Mouse (Mus musculus): ENCODE data around the gene Ly6g6f. TPM values are rescaled to one million over a fixed set of nuclear protein-coding genes. Genes with fewer than 3 reads are reported as not detected.

Gene Ly6g6f
- polyA plus RNA-seq (2014; fragmentation: Nextera tagmentation; extraction: Ambion mirVana): 0.49 and 0.96 TPM in 2 replicates

GRCm38 (mm10) chr17:35085208-35085865 lies at the start of gene Ly6g6f:
Gene Ly6g6f (minus strand): TSS chr17:35085610.
- no peaks in the 10 kb centered on the region for H3K27me3 ChIP-seq (ENCODE audit: insufficient read depth, low read length)
- no peak for TF ChIP-seq CTCF (IDR thresholded peaks at IDR 0.05; ENCODE audit: low read depth)
- H3K9me3 ChIP-seq (ENCODE audit: low read depth, low read length): no peaks in the 10 kb centered on the region
- ATAC-seq (ENCODE audit: insufficient read depth) (no peak), DNase-seq (no peak)
- no peak within 1 kb of the TSS for H3K9ac ChIP-seq
- H3K4me2 ChIP-seq: no peak within 1 kb of the TSS
- no peak within 1 kb of the TSS for H3K4me3 ChIP-seq (ENCODE audit: low read depth, low read length)
- no peaks in the 10 kb centered on the region for H3K36me3 ChIP-seq (ENCODE audit: insufficient read depth)
- H3K27ac ChIP-seq (ENCODE audit: low read depth): no peak within 1 kb of the TSS
- peaks cover 5% of the 10 kb centered on the region for H3K4me1 ChIP-seq (ENCODE audit: insufficient read depth)
- 58% methylated on average over 7 of the region's 7 CpGs for WGBS

GRCm38 (mm10) chr17:35134801-35135590 lies 49.6 kb upstream of the Ly6g6f start, which contains the start of gene Bag6:
Gene Bag6 (plus strand): TSS chr17:35135178.
- H3K4me3 ChIP-seq (ENCODE audit: low read depth, low read length): peak within 1 kb of the TSS; percentile 77
- DNase-seq (peak; percentile 97), ATAC-seq (ENCODE audit: insufficient read depth) (peak; percentile 94)
- WGBS: under 1% methylated on average over 66 of the region's 66 CpGs
- H3K27me3 ChIP-seq (ENCODE audit: insufficient read depth, low read length): no peaks in the 10 kb centered on the region
- peaks cover 8% of the 10 kb centered on the region for H3K4me1 ChIP-seq (ENCODE audit: insufficient read depth)
- peak within 1 kb of the TSS; percentile 86 for H3K9ac ChIP-seq
- H3K36me3 ChIP-seq (ENCODE audit: insufficient read depth): peaks cover 27% of the 10 kb centered on the region
- H3K9me3 ChIP-seq (ENCODE audit: low read depth, low read length): no peaks in the 10 kb centered on the region
- 0 out of 2 replicates have a peak, but pooled peaks have one; percentile 18 for TF ChIP-seq CTCF (IDR thresholded peaks at IDR 0.05; ENCODE audit: low read depth)
- peak within 1 kb of the TSS; percentile 95 for H3K27ac ChIP-seq (ENCODE audit: low read depth)
- H3K4me2 ChIP-seq: peak within 1 kb of the TSS; percentile 85

- ATAC-seq (ENCODE audit: insufficient read depth): no peak
- TF ChIP-seq CTCF (IDR thresholded peaks at IDR 0.05; ENCODE audit: low read depth): no peak
- peaks cover 22% of the 10 kb centered on the region for H3K36me3 ChIP-seq (ENCODE audit: insufficient read depth)
- WGBS: 91% methylated on average over 7 of the region's 7 CpGs
- peaks cover 8% of the 10 kb centered on the region for H3K4me1 ChIP-seq (ENCODE audit: insufficient read depth)
- no peak overlapping the region for H3K4me2 ChIP-seq
- no peak overlapping the region for H3K4me3 ChIP-seq (ENCODE audit: low read depth, low read length)
- H3K9me3 ChIP-seq (ENCODE audit: low read depth, low read length): no peaks in the 10 kb centered on the region
- DNase-seq: no peak
- no peaks in the 10 kb centered on the region for H3K27me3 ChIP-seq (ENCODE audit: insufficient read depth, low read length)
- no peak overlapping the region for H3K9ac ChIP-seq
- H3K27ac ChIP-seq (ENCODE audit: low read depth): no peak overlapping the region
Measured at GRCm38 (mm10) chr17:35133517-35133916, 48.1 kb upstream of the Ly6g6f start.

DNA sequence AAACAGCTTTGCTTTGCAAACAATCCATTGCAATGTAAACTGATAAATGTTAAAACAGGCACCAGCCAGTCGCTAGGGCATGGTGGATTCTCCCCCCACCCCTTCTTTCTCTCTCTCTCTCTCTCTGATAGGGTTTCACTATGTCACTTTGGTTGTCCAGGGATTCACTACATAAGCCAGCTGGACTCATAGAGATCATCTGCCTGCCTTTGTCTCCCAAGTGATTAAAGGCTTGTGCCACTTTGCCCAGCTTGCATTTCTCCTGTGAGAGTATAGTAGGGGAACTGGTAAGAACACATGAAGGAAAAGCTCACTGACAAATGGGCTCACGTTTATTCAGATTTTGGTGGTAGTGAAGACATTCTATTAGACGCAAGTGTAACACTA lies 46.8 kb upstream of the Ly6g6f start:
- DNase-seq: no peak
- no peaks in the 10 kb centered on the region for H3K27me3 ChIP-seq (ENCODE audit: insufficient read depth, low read length)
- H3K9me3 ChIP-seq (ENCODE audit: low read depth, low read length): no peaks in the 10 kb centered on the region
- no peak overlapping the region for H3K4me2 ChIP-seq
- TF ChIP-seq CTCF (IDR thresholded peaks at IDR 0.05; ENCODE audit: low read depth): no peak
- H3K4me3 ChIP-seq (ENCODE audit: low read depth, low read length): no peak overlapping the region
- 0 out of 2 replicates have a peak, but pooled peaks cover 15% of the 10 kb centered on the region for H3K36me3 ChIP-seq (ENCODE audit: insufficient read depth)
- H3K27ac ChIP-seq (ENCODE audit: low read depth): no peak overlapping the region
- no peak for ATAC-seq (ENCODE audit: insufficient read depth)
- no peak overlapping the region for H3K9ac ChIP-seq
- 60% methylated on average over 3 of the region's 3 CpGs for WGBS
- H3K4me1 ChIP-seq (ENCODE audit: insufficient read depth): peaks cover 5% of the 10 kb centered on the region

GRCm38 (mm10) chr17:35131500-35132173 lies 46.2 kb upstream of the Ly6g6f start, which contains the start of gene Apom:
Gene Apom (minus strand): TSS chr17:35132050.
- no peak within 1 kb of the TSS for H3K27ac ChIP-seq (ENCODE audit: low read depth)

GRCm38 (mm10) chr17:35131038-35131437 lies 45.6 kb upstream of the Ly6g6f start:
- 86% methylated on average over 8 of the region's 8 CpGs for WGBS
- ATAC-seq (ENCODE audit: insufficient read depth): no peak
- Histone ChIP-seq H3K9ac (no peak overlapping the region), H3K36me3 (ENCODE audit: insufficient read depth) (0 out of 2 replicates have a peak, but pooled peaks cover 15% of the 10 kb centered on the region), H3K27ac (ENCODE audit: low read depth) (no peak overlapping the region), H3K4me2 (no peak overlapping the region), H3K4me1 (ENCODE audit: insufficient read depth) (no peaks in the 10 kb centered on the region; the same call in 1 of the 2 replicates), H3K9me3 (ENCODE audit: low read depth, low read length) (no peaks in the 10 kb centered on the region), H3K27me3 (ENCODE audit: insufficient read depth, low read length) (no peaks in the 10 kb centered on the region), H3K4me3 (ENCODE audit: low read depth, low read length) (no peak overlapping the region)
- no peak for TF ChIP-seq CTCF (IDR thresholded peaks at IDR 0.05; ENCODE audit: low read depth)
- no peak for DNase-seq

More at GRCm38 (mm10) chr17:35131500-35132173, 46.2 kb upstream of the Ly6g6f start, which contains the start of gene Apom:
- H3K9me3 ChIP-seq (ENCODE audit: low read depth, low read length): no peaks in the 10 kb centered on the region
- H3K9ac ChIP-seq: no peak within 1 kb of the TSS
- peaks cover under 1% of the 10 kb centered on the region; the same call in 1 of the 2 replicates for H3K4me1 ChIP-seq (ENCODE audit: insufficient read depth)
- H3K4me2 ChIP-seq: no peak within 1 kb of the TSS
- H3K27me3 ChIP-seq (ENCODE audit: insufficient read depth, low read length): no peaks in the 10 kb centered on the region
- 0 out of 2 replicates have a peak, but pooled peaks cover 15% of the 10 kb centered on the region for H3K36me3 ChIP-seq (ENCODE audit: insufficient read depth)
- no peak for TF ChIP-seq CTCF (IDR thresholded peaks at IDR 0.05; ENCODE audit: low read depth)
- no peak within 1 kb of the TSS for H3K4me3 ChIP-seq (ENCODE audit: low read depth, low read length)
- DNase-seq: no peak
- no peak for ATAC-seq (ENCODE audit: insufficient read depth)
- 74% methylated on average over 15 of the region's 15 CpGs for WGBS
